Mouse (Mus musculus) mature B cell (primary cell): ENCODE measurements around the gene Cs.

Experiments used
- in situ Hi-C: fragments of 300-500 bp; cut with MboI; formaldehyde crosslinking; loops from 2 replicates; pipeline ENCODE4 v1.14.3; 2019

Cs gene

GRCm38 (mm10) chr10:128332358-128333249 lies 4.9 kb upstream of the Cs start:
- in situ Hi-C loops, result loop anchor here (10.0 kb wide), 1 partner anchor 122 kb away; the partner anchor contains the start of gene Smarcc2

DNA sequence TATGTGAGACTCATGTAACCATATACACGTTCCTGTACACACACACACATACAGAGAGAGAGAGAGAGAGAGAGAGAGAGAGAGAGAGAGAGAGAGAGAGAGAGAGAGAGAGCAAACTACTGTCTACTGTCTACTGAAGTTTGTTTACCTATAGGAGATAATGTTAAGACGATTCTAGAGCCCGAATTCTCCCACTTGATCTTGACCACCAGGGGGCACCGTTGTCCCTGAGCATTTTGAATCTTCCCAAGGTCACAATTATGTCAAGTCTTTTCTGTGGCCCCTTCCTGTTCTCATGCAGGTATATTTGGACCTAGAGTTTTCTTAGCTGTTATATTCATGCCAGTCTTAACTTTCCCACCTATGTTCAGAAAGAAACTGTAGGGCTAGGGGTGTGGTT lies 2.0 kb upstream of the Cs start:
- in situ Hi-C loops, result loop anchor here (10.0 kb wide), 1 partner anchor 119 kb away; the partner anchor contains the start of gene Smarcc2

GRCm38 (mm10) chr10:128336195-128336594 lies 1.3 kb upstream of the Cs start:
- in situ Hi-C loops, result loop anchor here (10.0 kb wide), 1 partner anchor 119 kb away; the partner anchor contains the start of gene Smarcc2

DNA sequence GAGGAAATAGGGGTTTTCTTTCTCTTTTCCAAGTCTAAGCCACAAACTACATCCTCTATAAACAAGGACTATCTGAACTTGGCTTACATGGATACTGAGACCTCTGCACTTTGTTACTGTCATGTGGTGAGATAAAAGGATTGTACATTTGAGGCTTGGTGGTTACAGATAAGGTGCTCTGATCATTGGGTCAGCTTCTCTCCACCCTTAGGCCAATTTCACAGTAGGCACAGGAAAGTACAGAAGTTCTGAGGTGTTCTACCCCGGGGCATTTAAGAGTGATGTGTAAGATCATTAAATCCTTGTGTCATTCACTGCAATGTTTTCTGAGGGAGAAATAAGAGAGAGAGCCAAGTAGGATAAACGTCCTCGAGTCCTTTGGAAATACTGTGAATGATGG lies 937 bp upstream of the Cs start:
- in situ Hi-C loops, result loop anchor here (10.0 kb wide), 1 partner anchor 118 kb away; the partner anchor contains the start of gene Smarcc2

GRCm38 (mm10) chr10:128338415-128338814 lies 881 bp downstream of the Cs start:
- in situ Hi-C loops, result loop anchor here (10.0 kb wide), 1 partner anchor 116 kb away; the partner anchor contains the start of gene Smarcc2

GRCm38 (mm10) chr10:128338948-128339347 lies 1.4 kb downstream of the Cs start:
- in situ Hi-C loops, result loop anchor here (10.0 kb wide), 1 partner anchor 116 kb away; the partner anchor contains the start of gene Smarcc2

- in situ Hi-C loops, result no loop called here
Observed at GRCm38 (mm10) chr10:128340257-128340656, 2.7 kb downstream of the Cs start.

GRCm38 (mm10) chr10:128343436-128343835 lies 5.9 kb downstream of the Cs start:
- in situ Hi-C loops, result no loop called here

GRCm38 (mm10) chr10:128344568-128345275 lies 7.2 kb downstream of the Cs start:
- in situ Hi-C loops, result no loop called here

DNA sequence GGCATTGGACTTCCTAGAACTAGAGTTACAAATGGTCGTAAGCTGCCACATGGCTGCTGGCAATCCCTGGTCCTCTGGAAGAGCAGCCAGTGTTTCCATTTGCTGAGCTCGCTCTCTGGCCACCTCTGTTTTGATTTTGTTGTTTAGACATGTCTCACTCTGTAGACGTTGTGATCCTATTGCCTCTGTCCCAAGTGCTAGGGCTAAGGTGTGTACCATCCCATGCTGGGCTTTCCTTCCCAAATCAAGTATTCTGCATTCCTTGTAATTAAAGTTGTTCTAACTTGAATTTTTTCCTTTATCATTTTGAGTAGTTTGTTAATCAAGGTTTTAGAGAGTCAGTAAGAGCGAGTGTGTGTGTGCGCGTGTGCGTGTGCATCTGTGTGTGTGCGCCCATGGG lies 10.0 kb downstream of the Cs start:
- in situ Hi-C loops, result no loop called here

GRCm38 (mm10) chr10:128358796-128359195 lies 21.3 kb downstream of the Cs start:
- in situ Hi-C loops, result no loop called here

DNA sequence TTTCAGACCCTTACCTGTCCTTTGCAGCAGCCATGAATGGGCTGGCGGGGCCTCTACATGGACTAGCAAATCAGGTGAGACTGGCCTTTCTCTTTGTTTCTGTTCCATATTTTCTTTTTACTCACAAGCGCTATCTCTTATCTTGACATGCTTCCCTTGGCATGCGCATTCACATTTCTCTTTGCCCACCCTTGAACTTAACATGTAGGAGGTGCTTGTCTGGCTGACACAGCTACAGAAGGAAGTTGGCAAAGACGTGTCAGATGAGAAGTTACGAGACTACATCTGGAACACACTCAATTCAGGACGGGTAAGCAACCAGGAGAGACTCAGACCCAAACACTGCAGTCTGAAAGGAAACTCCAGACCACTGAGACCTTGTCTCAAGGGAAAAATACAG lies 21.7 kb downstream of the Cs start:
- in situ Hi-C loops, result no loop called here

DNA sequence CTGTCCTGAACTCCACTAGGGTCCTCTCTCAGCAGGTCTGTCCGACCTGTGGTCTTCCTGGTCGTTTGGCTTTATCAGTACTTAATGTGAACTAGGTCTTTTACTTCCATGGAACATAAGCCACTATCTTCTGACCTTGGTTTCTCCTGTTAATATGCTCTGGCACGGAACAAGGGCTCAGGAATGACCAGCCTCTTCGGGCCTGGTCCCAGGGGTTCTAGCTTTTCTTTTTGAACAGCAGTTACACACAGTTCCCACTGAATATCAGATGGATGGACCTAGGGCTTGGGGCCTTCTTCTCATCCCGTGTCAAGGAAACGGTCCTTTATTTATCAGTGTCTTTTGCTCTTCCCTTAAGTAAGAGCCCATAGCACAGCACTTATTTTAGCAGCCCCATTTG lies 24.3 kb downstream of the Cs start:
- in situ Hi-C loops, result no loop called here

- in situ Hi-C loops, result no loop called here
Observed at GRCm38 (mm10) chr10:128362568-128362967, 25.0 kb downstream of the Cs start.

GRCm38 (mm10) chr10:128367899-128368401 lies 30.4 kb downstream of the Cs start:
- in situ Hi-C loops, result no loop called here

GRCm38 (mm10) chr10:128368402-128369217 lies 31.1 kb downstream of the Cs start, which contains the start of gene Coq10a:
Gene Coq10a, minus strand, starts transcription at chr10:128368997.
- in situ Hi-C loops, result no loop called here

GRCm38 (mm10) chr10:128369218-128369543 lies 31.6 kb downstream of the Cs start:
- in situ Hi-C loops, result no loop called here

- in situ Hi-C loops, result no loop called here
Observed at GRCm38 (mm10) chr10:128369599-128369998, 32.1 kb downstream of the Cs start.

DNA sequence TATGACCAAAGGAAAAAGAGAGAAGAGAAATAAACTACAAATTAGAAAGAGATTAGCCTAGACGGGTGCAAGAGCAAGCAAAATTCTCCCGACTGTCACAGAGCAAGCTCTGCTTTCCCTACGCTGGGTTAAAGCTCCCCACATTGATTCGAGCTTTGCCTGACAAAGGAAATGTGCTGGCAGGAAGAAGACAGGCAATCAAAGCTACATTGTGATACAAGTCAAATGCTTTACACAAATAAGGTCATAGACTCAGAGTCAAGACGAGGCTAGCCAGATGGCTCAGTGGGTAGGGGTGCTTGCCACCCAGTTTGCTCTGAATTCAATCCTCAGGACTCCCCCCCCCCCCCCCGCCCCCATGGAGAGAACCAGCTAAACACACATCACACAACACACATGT lies 32.5 kb downstream of the Cs start:
- in situ Hi-C loops, result no loop called here

DNA sequence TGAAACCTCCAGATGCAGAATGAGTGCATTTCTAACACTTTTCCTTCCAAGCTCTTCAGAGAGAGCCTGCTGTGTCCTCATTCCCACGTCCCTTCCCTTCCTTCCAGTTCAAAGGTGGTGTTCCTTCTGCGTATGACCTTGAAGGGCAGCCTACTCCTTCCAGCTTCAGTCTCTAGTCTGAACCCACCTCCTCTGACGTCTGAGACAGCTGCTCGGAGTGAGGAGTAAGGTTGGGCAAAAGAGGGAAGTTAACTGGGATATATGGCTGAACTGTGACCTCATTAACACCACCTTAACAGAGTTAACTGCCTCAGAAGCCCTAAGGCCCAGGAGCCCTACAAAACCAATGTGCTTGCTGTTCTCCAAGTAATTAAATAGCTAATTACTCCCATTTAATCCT lies 33.1 kb downstream of the Cs start:
- in situ Hi-C loops, result no loop called here

GRCm38 (mm10) chr10:128372142-128372541 lies 34.6 kb downstream of the Cs start:
- in situ Hi-C loops, result no loop called here
